Mouse (Mus musculus): ENCODE results near the gene Mier2. TPM values are rescaled to one million over a fixed set of nuclear protein-coding genes. Genes with fewer than 3 reads are reported as not detected.

The Mier2 gene
- polyA plus RNA-seq, 1 experiment = 26.6 TPM

- H3ac ChIP-seq (ENCODE audit: control insufficient read depth, insufficient read length) = no peak overlapping the region
- peaks cover 27% of the 10 kb centered on the region for H3K27me3 ChIP-seq (ENCODE audit: control insufficient read depth, insufficient read depth, insufficient read length)
- TF ChIP-seq USF1 (IDR thresholded peaks at IDR 0.05; ENCODE audit: low read depth) (no peak), SRF (IDR thresholded peaks at IDR 0.05; ENCODE audit: control insufficient read depth, insufficient read length, low read depth) (no peak)
- H3K4me2 ChIP-seq (ENCODE audit: low read depth) = no peak overlapping the region
- no peaks in the 10 kb centered on the region for H3K79me2 ChIP-seq (ENCODE audit: control insufficient read depth, insufficient read depth)
- H3K4me3 ChIP-seq = no peak overlapping the region
- no peaks in the 10 kb centered on the region for H3K36me3 ChIP-seq (ENCODE audit: control insufficient read depth, insufficient read depth)
Observed at GRCm38 (mm10) chr10:79580811-79581210, 25.8 kb upstream of the Mier2 start.

GRCm38 (mm10) chr10:79580356-79580755 lies 25.4 kb upstream of the Mier2 start:
- Histone ChIP-seq H3K36me3 (ENCODE audit: control insufficient read depth, insufficient read depth) (no peaks in the 10 kb centered on the region), H3ac (ENCODE audit: control insufficient read depth, insufficient read length) (no peak overlapping the region), H3K79me2 (ENCODE audit: control insufficient read depth, insufficient read depth) (no peaks in the 10 kb centered on the region), H3K4me3 (no peak overlapping the region), H3K4me2 (ENCODE audit: low read depth) (no peak overlapping the region), H3K27me3 (ENCODE audit: control insufficient read depth, insufficient read depth, insufficient read length) (peaks cover 22% of the 10 kb centered on the region)
- no peak for TF ChIP-seq CEBPB (IDR thresholded peaks at IDR 0.05; ENCODE audit: insufficient read depth, poor library complexity, severe bottlenecking)
- no peak for TF ChIP-seq MYOD1 (IDR thresholded peaks at IDR 0.05; ENCODE audit: control insufficient read depth in 1 of 3, insufficient read length in 2 of 3, low read depth in 2 of 3)
- TF ChIP-seq MYOG (IDR thresholded peaks at IDR 0.05; ENCODE audit: control insufficient read depth in 1 of 3, insufficient read depth in 1 of 3, insufficient read length in 2 of 3, low read depth in 2 of 3) = no peak
- no peak for TF ChIP-seq E2F4 (IDR thresholded peaks at IDR 0.05; ENCODE audit: insufficient read depth)
- no peak for TF ChIP-seq TCF12 (IDR thresholded peaks at IDR 0.05; ENCODE audit: insufficient read depth, poor library complexity, severe bottlenecking)
- TF ChIP-seq USF1 (IDR thresholded peaks at IDR 0.05; ENCODE audit: low read depth) = no peak
- TF ChIP-seq REST (IDR thresholded peaks at IDR 0.05; ENCODE audit: insufficient read depth, insufficient read length) = no peak

DNA sequence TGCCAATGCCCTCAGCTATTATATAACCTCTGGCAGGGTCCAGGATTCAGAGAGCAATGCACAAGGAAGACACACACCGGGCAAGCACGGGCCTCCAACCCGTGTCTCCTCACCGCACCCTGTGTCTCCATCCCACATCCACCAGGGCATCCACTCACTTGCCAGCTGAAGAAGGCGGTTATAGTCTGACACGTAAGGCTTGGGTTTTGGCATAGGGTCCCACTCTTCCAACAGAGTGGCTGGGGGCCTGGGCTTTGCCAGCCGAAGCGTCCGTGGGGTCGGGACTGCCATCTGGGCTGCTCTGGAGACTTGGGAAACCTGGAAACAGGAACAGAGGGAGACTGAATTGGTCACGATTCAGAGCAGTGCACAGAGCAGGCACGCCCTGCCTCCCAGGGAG lies 24.8 kb upstream of the Mier2 start:
- Histone ChIP-seq H3K36me3 (ENCODE audit: control insufficient read depth, insufficient read depth) (no peaks in the 10 kb centered on the region), H3K27me3 (ENCODE audit: control insufficient read depth, insufficient read depth, insufficient read length) (peaks cover 22% of the 10 kb centered on the region), H3K79me2 (ENCODE audit: control insufficient read depth, insufficient read depth) (no peaks in the 10 kb centered on the region), H3ac (ENCODE audit: control insufficient read depth, insufficient read length) (no peak overlapping the region), H3K4me3 (no peak overlapping the region), H3K4me2 (ENCODE audit: low read depth) (no peak overlapping the region)
- TF ChIP-seq TCF12 (IDR thresholded peaks at IDR 0.05; ENCODE audit: insufficient read depth, poor library complexity, severe bottlenecking) (no peak), POLR2AphosphoS2 (IDR thresholded peaks at IDR 0.05; ENCODE audit: insufficient read length, low read depth) (no peak), USF1 (IDR thresholded peaks at IDR 0.05; ENCODE audit: low read depth) (no peak), MYOG (IDR thresholded peaks at IDR 0.05; ENCODE audit: control insufficient read depth in 1 of 3, insufficient read depth in 1 of 3, insufficient read length in 2 of 3, low read depth in 2 of 3) (no peak), MAX (IDR thresholded peaks at IDR 0.05; ENCODE audit: low read depth) (no peak), E2F4 (IDR thresholded peaks at IDR 0.05; ENCODE audit: insufficient read depth) (no peak), TCF3 (IDR thresholded peaks at IDR 0.05; ENCODE audit: insufficient read length, low read depth) (no peak), MYOD1 (IDR thresholded peaks at IDR 0.05; ENCODE audit: control insufficient read depth in 1 of 3, insufficient read length in 2 of 3, low read depth in 2 of 3) (no peak), SRF (IDR thresholded peaks at IDR 0.05; ENCODE audit: control insufficient read depth, insufficient read length, low read depth) (no peak), POLR2A (IDR thresholded peaks at IDR 0.05; ENCODE audit: insufficient read length, low read depth) (no peak), REST (IDR thresholded peaks at IDR 0.05; ENCODE audit: insufficient read depth, insufficient read length) (no peak), CEBPB (IDR thresholded peaks at IDR 0.05; ENCODE audit: insufficient read depth, poor library complexity, severe bottlenecking) (no peak)

DNA sequence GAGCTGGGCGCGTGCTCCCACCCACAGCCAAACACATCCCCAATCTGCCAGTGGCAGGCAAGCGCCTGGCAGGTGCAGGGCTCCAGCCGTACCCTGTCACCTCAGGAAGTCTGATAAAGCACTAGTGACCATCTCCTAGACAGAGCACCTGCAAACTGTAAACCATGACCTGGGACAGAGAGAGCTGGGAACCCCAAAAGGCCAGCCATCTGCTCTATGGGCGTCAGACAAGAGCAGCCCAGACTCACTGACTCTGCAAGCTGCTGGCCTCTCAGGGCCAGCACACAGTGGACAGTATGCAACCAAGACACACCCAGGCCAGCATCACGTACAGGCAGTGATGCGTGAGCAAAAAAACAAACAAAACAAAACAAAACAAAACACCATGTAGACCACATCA lies 23.9 kb upstream of the Mier2 start:
- Histone ChIP-seq H3K36me3 (ENCODE audit: control insufficient read depth, insufficient read depth) (no peaks in the 10 kb centered on the region), H3K79me2 (ENCODE audit: control insufficient read depth, insufficient read depth) (no peaks in the 10 kb centered on the region), H3K27me3 (ENCODE audit: control insufficient read depth, insufficient read depth, insufficient read length) (peaks cover 14% of the 10 kb centered on the region), H3K4me2 (ENCODE audit: low read depth) (no peak overlapping the region), H3K4me3 (no peak overlapping the region), H3ac (ENCODE audit: control insufficient read depth, insufficient read length) (no peak overlapping the region)
- TF ChIP-seq POLR2AphosphoS2 (IDR thresholded peaks at IDR 0.05; ENCODE audit: insufficient read length, low read depth) (no peak), SRF (IDR thresholded peaks at IDR 0.05; ENCODE audit: control insufficient read depth, insufficient read length, low read depth) (no peak), MYOG (IDR thresholded peaks at IDR 0.05; ENCODE audit: control insufficient read depth in 1 of 3, insufficient read depth in 1 of 3, insufficient read length in 2 of 3, low read depth in 2 of 3) (no peak), POLR2A (IDR thresholded peaks at IDR 0.05; ENCODE audit: insufficient read length, low read depth) (no peak), USF1 (IDR thresholded peaks at IDR 0.05; ENCODE audit: low read depth) (no peak), E2F4 (IDR thresholded peaks at IDR 0.05; ENCODE audit: insufficient read depth) (no peak), CEBPB (IDR thresholded peaks at IDR 0.05; ENCODE audit: insufficient read depth, poor library complexity, severe bottlenecking) (no peak), MYOD1 (IDR thresholded peaks at IDR 0.05; ENCODE audit: control insufficient read depth in 1 of 3, insufficient read length in 2 of 3, low read depth in 2 of 3) (no peak), TCF3 (IDR thresholded peaks at IDR 0.05; ENCODE audit: insufficient read length, low read depth) (no peak), REST (IDR thresholded peaks at IDR 0.05; ENCODE audit: insufficient read depth, insufficient read length) (no peak), TCF12 (IDR thresholded peaks at IDR 0.05; ENCODE audit: insufficient read depth, poor library complexity, severe bottlenecking) (no peak), MAX (IDR thresholded peaks at IDR 0.05; ENCODE audit: low read depth) (no peak)

DNA sequence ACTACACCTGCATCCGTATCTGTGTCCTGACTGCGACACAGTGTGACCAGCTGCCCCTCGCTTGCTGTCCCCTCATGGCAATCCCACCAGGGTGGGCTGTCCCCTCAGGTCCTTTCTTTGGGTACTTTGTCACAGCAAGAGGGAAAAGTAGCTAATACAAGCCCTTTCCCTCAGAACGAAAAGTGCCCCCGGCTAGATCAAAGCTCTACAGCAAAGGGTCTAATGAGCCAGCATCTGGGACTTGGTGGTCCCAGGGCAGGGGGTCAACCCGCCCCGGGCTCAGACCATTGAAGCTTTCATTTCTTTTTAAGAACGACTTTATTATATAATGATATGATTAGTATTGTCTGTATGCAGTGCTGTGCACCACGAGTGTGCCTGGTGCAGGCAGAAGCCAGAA lies 23.3 kb upstream of the Mier2 start:
- Histone ChIP-seq H3K27me3 (ENCODE audit: control insufficient read depth, insufficient read depth, insufficient read length) (peaks cover 11% of the 10 kb centered on the region), H3K4me3 (no peak overlapping the region), H3K4me2 (ENCODE audit: low read depth) (no peak overlapping the region), H3K79me2 (ENCODE audit: control insufficient read depth, insufficient read depth) (no peaks in the 10 kb centered on the region), H3ac (ENCODE audit: control insufficient read depth, insufficient read length) (no peak overlapping the region), H3K36me3 (ENCODE audit: control insufficient read depth, insufficient read depth) (no peaks in the 10 kb centered on the region)
- TF ChIP-seq TCF3 (IDR thresholded peaks at IDR 0.05; ENCODE audit: insufficient read length, low read depth) (no peak), MYOD1 (IDR thresholded peaks at IDR 0.05; ENCODE audit: control insufficient read depth in 1 of 3, insufficient read length in 2 of 3, low read depth in 2 of 3) (no peak), MYOG (IDR thresholded peaks at IDR 0.05; ENCODE audit: control insufficient read depth in 1 of 3, insufficient read depth in 1 of 3, insufficient read length in 2 of 3, low read depth in 2 of 3) (no peak), POLR2AphosphoS2 (IDR thresholded peaks at IDR 0.05; ENCODE audit: insufficient read length, low read depth) (no peak), MAX (IDR thresholded peaks at IDR 0.05; ENCODE audit: low read depth) (no peak), CEBPB (IDR thresholded peaks at IDR 0.05; ENCODE audit: insufficient read depth, poor library complexity, severe bottlenecking) (no peak), REST (IDR thresholded peaks at IDR 0.05; ENCODE audit: insufficient read depth, insufficient read length) (no peak), POLR2A (IDR thresholded peaks at IDR 0.05; ENCODE audit: insufficient read length, low read depth) (no peak), SRF (IDR thresholded peaks at IDR 0.05; ENCODE audit: control insufficient read depth, insufficient read length, low read depth) (no peak), TCF12 (IDR thresholded peaks at IDR 0.05; ENCODE audit: insufficient read depth, poor library complexity, severe bottlenecking) (no peak), E2F4 (IDR thresholded peaks at IDR 0.05; ENCODE audit: insufficient read depth) (no peak), USF1 (IDR thresholded peaks at IDR 0.05; ENCODE audit: low read depth) (no peak)
